Mouse (Mus musculus) hindbrain, embryonic 14.5 days (tissue): ENCODE data around the gene Nxf2. TPM values are rescaled to one million over a fixed set of nuclear protein-coding genes. Genes with fewer than 3 reads are reported as not detected.

Experiments used
- polyA plus RNA-seq: library from polyadenylated mRNA; unstranded; fragments of >200 nt; fragmentation: Nextera tagmentation; extraction: Ambion mirVana; gene quantifications from 2 replicates; pipeline ENCODE4 v1.2.1, GENCODE M21; 2014

The Nxf2 gene
- polyA plus RNA-seq, 1 experiment from 2014 or later: 0.52 TPM

Other genes starting within 250 kb of the Nxf2 start
- gene Armcx1, start 246.8 kb downstream of the Nxf2 start, polyA plus RNA-seq: 71.9 and 81.9 TPM in 2 replicates
- 38.5 and 40.4 TPM in 2 replicates for gene Armcx6, start 213.3 kb downstream of the Nxf2 start, polyA plus RNA-seq
- gene Armcx3, start 208.2 kb downstream of the Nxf2 start, polyA plus RNA-seq: 84.8 and 102 TPM in 2 replicates
- 73.0 and 75.3 TPM in 2 replicates for gene Armcx2, start 155.5 kb downstream of the Nxf2 start, polyA plus RNA-seq
- gene Zmat1, start 44.5 kb upstream of the Nxf2 start, polyA plus RNA-seq: 10.7 TPM in 2 replicates
- gene Gm15023, start 212.9 kb upstream of the Nxf2 start, polyA plus RNA-seq: not detected in 2 replicates
- gene Tceal6, start 245.9 kb upstream of the Nxf2 start, polyA plus RNA-seq: 18.9 and 20.6 TPM in 2 replicates